In genomic region chr3:18625395-18626328, GRCm38 (mm10) we compare ENCODE assay signal across 8 mouse cellular contexts.
DNase-seq lines count a peak whose midpoint lies in the region; ATAC-seq and TF ChIP-seq lines count a peak whose summit lies in the region.

No protein-coding gene starts in this region.

- no peak for DNase-seq in ES-E14 (ENCODE audit: low read depth, low spot score)
- DNase-seq in brain, embryonic 14.5 days (ENCODE audit: low read depth), result peak; percentile 93
- DNase-seq in forebrain, embryonic 10.5 days (ENCODE audit: extremely low spot score, low spot score), result peak; percentile 71
- peak; percentile 74 for DNase-seq in limb, embryonic 11.5 days (ENCODE audit: low spot score)
- peak; percentile 81 for DNase-seq in midbrain, embryonic 14.5 days
- DNase-seq in spleen, adult 12 weeks (ENCODE audit: low spot score), result no peak

- peak; percentile 63 for ATAC-seq in intestine, embryonic 15.5 days
- ATAC-seq in limb, embryonic 11.5 days (ENCODE audit: insufficient number of reproducible peaks, low FRiP score, low TSS enrichment, low read depth), result peak; percentile 82
- ATAC-seq in midbrain, embryonic 14.5 days (ENCODE audit: low FRiP score, low TSS enrichment), result peak; percentile 79
- ATAC-seq in CD4-positive, CD25-positive, alpha-beta regulatory T cell, adult 4 months, result no peak

- peaks cover 5 to 9% of the 10 kb centered on the region in 2 experiments; a peak in 3 of 4 replicates for H3K4me1 ChIP-seq in ES-E14 (ENCODE audit: control insufficient read depth in 2 of 2, insufficient read depth in 2 of 2, low read length in 2 of 2, poor library complexity in 1 of 2)
- H3K4me1 ChIP-seq in forebrain, embryonic 10.5 days, result peaks cover 48% of the 10 kb centered on the region
- 0 out of 2 replicates have a peak, but pooled peaks cover 7% of the 10 kb centered on the region for H3K4me1 ChIP-seq in intestine, embryonic 15.5 days (replicated peaks)
- H3K4me1 ChIP-seq in limb, embryonic 11.5 days (ENCODE audit: control insufficient read depth, insufficient read depth, low read length), result peaks cover 12% of the 10 kb centered on the region
- 0 out of 2 replicates have a peak, but pooled peaks cover 10% of the 10 kb centered on the region for H3K4me1 ChIP-seq in midbrain, embryonic 14.5 days (ENCODE audit: control insufficient read depth, insufficient read depth, low read length)

- no peaks in the 10 kb centered on the region for H3K36me3 ChIP-seq in ES-E14 (ENCODE audit: control insufficient read depth, insufficient read depth, low read length, poor library complexity, severe bottlenecking)
- H3K36me3 ChIP-seq in forebrain, embryonic 10.5 days (replicated peaks), result no peaks in the 10 kb centered on the region
- no peaks in the 10 kb centered on the region for H3K36me3 ChIP-seq in intestine, embryonic 15.5 days
- H3K36me3 ChIP-seq in limb, embryonic 11.5 days (ENCODE audit: control insufficient read depth, insufficient read depth, low read length), result no peaks in the 10 kb centered on the region
- H3K36me3 ChIP-seq in midbrain, embryonic 14.5 days (ENCODE audit: control insufficient read depth, insufficient read depth, low read length), result no peaks in the 10 kb centered on the region

- H3K4me3 ChIP-seq in ES-E14 (ENCODE audit: insufficient read depth in 1 of 2, low read depth in 1 of 2, low read length in 2 of 2, poor library complexity in 1 of 2, severe bottlenecking in 1 of 2), result peak overlapping the region; percentile 49 to 57
- peak overlapping the region; percentile 51 for H3K4me3 ChIP-seq in forebrain, embryonic 10.5 days
- H3K4me3 ChIP-seq in intestine, embryonic 15.5 days (replicated peaks), result peak overlapping the region; percentile 26
- peak overlapping the region; percentile 22 for H3K4me3 ChIP-seq in limb, embryonic 11.5 days (ENCODE audit: low read depth, low read length)
- peak overlapping the region; percentile 39 for H3K4me3 ChIP-seq in midbrain, embryonic 14.5 days (replicated peaks; ENCODE audit: low read depth, low read length)

- H3K27me3 ChIP-seq in forebrain, embryonic 10.5 days (ENCODE audit: poor library complexity, severe bottlenecking), result peaks cover 20% of the 10 kb centered on the region
- no peaks in the 10 kb centered on the region for H3K27me3 ChIP-seq in intestine, embryonic 15.5 days (replicated peaks)
- H3K27me3 ChIP-seq in limb, embryonic 11.5 days (ENCODE audit: control insufficient read depth, insufficient read depth, low read length), result no peaks in the 10 kb centered on the region
- no peaks in the 10 kb centered on the region for H3K27me3 ChIP-seq in midbrain, embryonic 14.5 days (ENCODE audit: control insufficient read depth, insufficient read depth, low read length)

- TF ChIP-seq POLR2A in brain, embryonic 14.5 days (IDR thresholded peaks at IDR 0.05; ENCODE audit: borderline replicate concordance, extremely low read depth, insufficient read depth, insufficient read length, poor library complexity, severe bottlenecking), result no peak

- peak overlapping the region; percentile 67 for H3K9ac ChIP-seq in ES-E14 (ENCODE audit: insufficient read depth, low read depth, low read length, poor library complexity, severe bottlenecking)
- peak overlapping the region; percentile 24; the same call in 1 of the 2 replicates for H3K9ac ChIP-seq in intestine, embryonic 15.5 days
- peak overlapping the region; percentile 3 for H3K9ac ChIP-seq in limb, embryonic 11.5 days (ENCODE audit: low read length)
- peak overlapping the region; percentile 53 for H3K9ac ChIP-seq in midbrain, embryonic 14.5 days (replicated peaks; ENCODE audit: low read length)

- in situ Hi-C loops in ES-E14 (cut with MboI; ENCODE audit: low sequenced_read_pairs in 2 of 2, unreplicated experiment in 2 of 2), result no loop called here

- WGBS in forebrain, embryonic 10.5 days, result 1% methylated on average over 32 of the region's 32 CpGs
- 8% methylated on average over 32 of the region's 32 CpGs for WGBS in intestine, embryonic 15.5 days
- WGBS in limb, embryonic 11.5 days, result 1% methylated on average over 32 of the region's 32 CpGs
- WGBS in midbrain, embryonic 14.5 days, result 2% methylated on average over 32 of the region's 32 CpGs

- H3K9me3 ChIP-seq in ES-E14 (ENCODE audit: control insufficient read depth, insufficient read depth, low read depth, low read length), result no peaks in the 10 kb centered on the region
- no peaks in the 10 kb centered on the region for H3K9me3 ChIP-seq in forebrain, embryonic 10.5 days
- H3K9me3 ChIP-seq in intestine, embryonic 15.5 days, result no peaks in the 10 kb centered on the region
- no peaks in the 10 kb centered on the region for H3K9me3 ChIP-seq in limb, embryonic 11.5 days (ENCODE audit: control insufficient read depth, low read length)
- no peaks in the 10 kb centered on the region for H3K9me3 ChIP-seq in midbrain, embryonic 14.5 days (ENCODE audit: control insufficient read depth, low read length)

- no peak overlapping the region for H3K27ac ChIP-seq in ES-E14 (ENCODE audit: insufficient read depth, low read depth, low read length, poor library complexity, severe bottlenecking)
- peak overlapping the region; percentile 83 for H3K27ac ChIP-seq in forebrain, embryonic 10.5 days
- peak overlapping the region; percentile 80 for H3K27ac ChIP-seq in intestine, embryonic 15.5 days
- H3K27ac ChIP-seq in limb, embryonic 11.5 days (replicated peaks; ENCODE audit: low read depth, low read length), result 0 out of 2 replicates have a peak overlapping the region, but pooled peaks have one; percentile 2
- peak overlapping the region; percentile 63 for H3K27ac ChIP-seq in midbrain, embryonic 14.5 days (replicated peaks; ENCODE audit: low read depth, low read length)

- H3K4me2 ChIP-seq in intestine, embryonic 15.5 days (replicated peaks), result peak overlapping the region; percentile 63
- H3K4me2 ChIP-seq in limb, embryonic 11.5 days (ENCODE audit: low read depth, severe bottlenecking), result peak overlapping the region; percentile 58
- peak overlapping the region; percentile 66 for H3K4me2 ChIP-seq in midbrain, embryonic 14.5 days (ENCODE audit: low read length)

- TF ChIP-seq CTCF in brain, embryonic 14.5 days (IDR thresholded peaks at IDR 0.05; ENCODE audit: borderline replicate concordance, extremely low read depth, insufficient read depth, insufficient read length), result no peak

TF ChIP-seq in ES-E14, 5 proteins besides CTCF, POLR2A, EP300 and RAD21:
- TF ChIP-seq HCFC1 (IDR thresholded peaks at IDR 0.05; ENCODE audit: borderline replicate concordance, insufficient read depth, low read length) (no peak), CHD2 (IDR thresholded peaks at IDR 0.05; ENCODE audit: low read depth, low read length) (no peak), MAFK (IDR thresholded peaks at IDR 0.05; ENCODE audit: insufficient read depth, low read depth, low read length) (no peak), ZC3H11A (IDR thresholded peaks at IDR 0.05; ENCODE audit: borderline replicate concordance, low read depth, low read length) (no peak), ZNF384 (IDR thresholded peaks at IDR 0.05; ENCODE audit: low read depth, low read length) (no peak)

Comparison
In these comparisons a context has a peak if more than half of its experiments do, and no peak if none do; other contexts are left out.
1. DNase-seq: peak in brain, embryonic 14.5 days (single experiment), forebrain, embryonic 10.5 days (single experiment), limb, embryonic 11.5 days (single experiment) and midbrain, embryonic 14.5 days (single experiment); none in ES-E14 (single experiment) and spleen, adult 12 weeks (single experiment).
2. H3K9ac ChIP-seq: peak in every context shown above with its lines; median percentile 67 in ES-E14; 53 in midbrain, embryonic 14.5 days; 24 in intestine, embryonic 15.5 days; 3 in limb, embryonic 11.5 days.
3. Peak in every context shown above with its lines, with median percentiles within 50 percentile points of each other: H3K4me3 ChIP-seq and H3K4me2 ChIP-seq.